Mouse (Mus musculus): ENCODE data around the gene Mea1.

The Mea1 gene

GRCm38 (mm10) chr17:46706375-46707089 is 27.9 kb downstream of the Mea1 start:
- no peak for DNase-seq

DNA sequence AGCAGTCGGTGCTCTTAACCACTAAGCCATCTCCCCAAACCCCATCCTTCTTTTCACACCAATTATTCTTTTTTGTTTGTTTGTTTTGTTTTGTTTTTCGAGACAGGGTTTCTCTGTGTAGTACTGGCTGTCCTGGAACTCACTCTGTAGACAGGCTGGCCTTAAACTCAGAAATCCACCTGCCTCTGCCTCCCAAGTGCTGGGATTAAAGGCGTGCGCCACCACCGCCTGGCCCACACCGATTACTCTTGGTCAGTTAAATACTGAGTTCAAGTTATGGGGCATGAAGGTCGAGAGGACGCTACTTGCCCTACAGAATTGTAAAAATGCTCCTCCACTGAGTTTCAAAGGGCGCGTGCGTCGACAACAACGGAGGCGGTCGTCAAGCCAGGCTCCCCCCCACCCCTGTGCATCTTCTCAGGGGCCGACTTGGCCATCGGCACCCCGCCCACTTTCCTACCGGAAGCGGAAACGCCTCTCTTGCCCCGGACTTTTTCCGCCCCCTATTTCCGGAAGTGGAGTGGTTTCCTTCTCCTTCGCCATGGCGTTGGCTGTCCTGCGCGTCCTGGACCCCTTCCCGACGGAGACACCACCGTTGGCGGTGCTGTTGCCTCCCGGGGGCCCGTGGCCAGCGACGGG is 32.5 kb downstream of the Mea1 start, which contains the start of gene Pex6:
Gene Pex6 (plus strand): TSS at position 505 of the 639 bp plus-strand sequence.
- DNase-seq: peak; percentile 95 to 96

GRCm38 (mm10) chr17:46711612-46712271 is 33.1 kb downstream of the Mea1 start:
- peak; percentile 58 to 68 for DNase-seq

DNA sequence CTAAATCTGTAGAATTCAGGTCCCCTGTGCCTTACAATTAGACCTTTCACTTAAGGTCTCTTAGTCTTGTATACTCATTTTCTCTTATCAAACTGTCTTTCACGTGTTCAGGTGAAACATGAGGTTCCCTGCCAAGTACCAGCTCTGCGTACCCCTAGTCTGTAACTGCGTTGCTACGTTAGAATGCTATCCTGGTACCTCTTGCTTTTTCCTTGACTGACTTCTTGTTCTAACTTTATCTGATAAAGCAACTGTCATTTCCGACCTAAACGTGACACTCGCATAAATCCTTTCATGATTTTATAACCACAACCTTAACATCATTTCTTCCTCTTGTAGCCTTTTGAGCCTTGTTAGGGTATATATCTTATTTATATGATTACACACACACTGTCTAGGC is 33.8 kb downstream of the Mea1 start:
- DNase-seq: no peak

- DNase-seq: no peak
Observed at GRCm38 (mm10) chr17:46713849-46714248, 35.3 kb downstream of the Mea1 start.

- no peak for DNase-seq
Observed at GRCm38 (mm10) chr17:46714756-46715481, 36.3 kb downstream of the Mea1 start.

DNA sequence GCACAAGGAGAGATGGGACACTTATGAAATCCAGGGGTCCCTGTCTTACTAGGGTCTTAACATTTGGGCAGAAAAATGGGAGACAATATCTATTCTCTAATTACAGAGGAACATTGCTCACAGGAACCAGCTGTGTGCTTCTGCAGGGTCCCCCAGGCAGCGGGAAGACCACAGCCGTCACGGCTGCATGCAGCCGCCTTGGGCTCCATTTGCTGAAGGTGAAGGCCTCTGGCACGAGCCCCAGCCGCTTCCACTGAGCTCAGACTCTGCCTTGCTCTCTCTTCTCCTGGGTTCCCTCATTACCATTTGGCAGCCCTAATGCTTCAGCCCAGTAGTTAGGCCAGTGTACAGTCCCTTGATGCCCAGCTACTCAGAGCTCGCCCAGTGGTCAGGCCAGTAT is 42.5 kb downstream of the Mea1 start:
- no peak for DNase-seq

DNA sequence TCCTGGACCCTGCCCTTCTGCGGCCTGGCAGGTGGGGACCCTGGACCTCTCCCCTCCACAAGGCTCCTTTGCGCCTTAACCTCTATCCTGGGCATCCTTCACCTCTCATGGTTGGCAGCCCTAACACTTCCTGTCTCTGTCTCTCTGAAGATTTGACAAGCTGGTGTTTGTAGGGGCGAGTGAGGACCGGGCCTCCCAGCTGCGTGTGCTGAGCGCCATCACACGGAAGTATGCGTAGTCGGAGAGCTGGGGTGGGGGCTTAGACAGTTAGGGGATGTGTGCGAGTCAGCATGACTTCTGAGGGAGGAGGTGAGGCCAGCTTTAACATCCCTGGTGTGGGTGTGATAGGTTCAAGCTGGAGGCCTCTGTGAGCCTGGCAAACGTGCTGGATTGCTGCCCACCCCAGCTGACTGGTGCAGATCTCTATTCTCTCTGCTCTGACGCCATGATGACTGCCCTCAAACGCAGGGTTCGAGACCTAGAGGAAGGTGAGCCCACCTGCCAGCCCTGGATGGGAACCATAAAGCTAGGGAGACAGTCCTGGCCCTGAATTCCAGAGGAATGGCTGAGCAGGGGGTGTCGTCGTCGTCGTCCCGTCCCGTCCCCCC is 46.0 kb downstream of the Mea1 start:
- DNase-seq: no peak

DNA sequence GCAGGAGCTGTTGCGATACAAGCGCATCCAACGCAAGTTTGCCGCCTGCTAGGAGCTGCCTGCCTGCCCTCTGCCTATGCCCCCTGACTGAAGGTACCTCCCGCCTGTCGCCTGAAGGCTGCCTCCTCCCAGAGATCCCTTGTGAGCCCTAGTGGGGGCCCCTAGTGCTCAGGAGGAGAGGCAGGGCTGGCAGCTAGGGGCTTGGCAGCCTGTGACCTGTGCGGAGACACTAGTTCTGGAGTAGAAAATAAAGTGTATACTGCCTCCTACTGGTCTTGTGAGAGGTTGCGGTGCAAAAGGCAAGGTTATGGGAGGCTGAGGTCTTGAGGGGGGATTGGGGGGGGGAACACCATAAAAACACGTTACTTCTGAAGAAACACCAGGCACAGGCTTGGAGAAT is 46.7 kb downstream of the Mea1 start:
- peak in 1 of 2 experiments; percentile 55 for DNase-seq

DNA sequence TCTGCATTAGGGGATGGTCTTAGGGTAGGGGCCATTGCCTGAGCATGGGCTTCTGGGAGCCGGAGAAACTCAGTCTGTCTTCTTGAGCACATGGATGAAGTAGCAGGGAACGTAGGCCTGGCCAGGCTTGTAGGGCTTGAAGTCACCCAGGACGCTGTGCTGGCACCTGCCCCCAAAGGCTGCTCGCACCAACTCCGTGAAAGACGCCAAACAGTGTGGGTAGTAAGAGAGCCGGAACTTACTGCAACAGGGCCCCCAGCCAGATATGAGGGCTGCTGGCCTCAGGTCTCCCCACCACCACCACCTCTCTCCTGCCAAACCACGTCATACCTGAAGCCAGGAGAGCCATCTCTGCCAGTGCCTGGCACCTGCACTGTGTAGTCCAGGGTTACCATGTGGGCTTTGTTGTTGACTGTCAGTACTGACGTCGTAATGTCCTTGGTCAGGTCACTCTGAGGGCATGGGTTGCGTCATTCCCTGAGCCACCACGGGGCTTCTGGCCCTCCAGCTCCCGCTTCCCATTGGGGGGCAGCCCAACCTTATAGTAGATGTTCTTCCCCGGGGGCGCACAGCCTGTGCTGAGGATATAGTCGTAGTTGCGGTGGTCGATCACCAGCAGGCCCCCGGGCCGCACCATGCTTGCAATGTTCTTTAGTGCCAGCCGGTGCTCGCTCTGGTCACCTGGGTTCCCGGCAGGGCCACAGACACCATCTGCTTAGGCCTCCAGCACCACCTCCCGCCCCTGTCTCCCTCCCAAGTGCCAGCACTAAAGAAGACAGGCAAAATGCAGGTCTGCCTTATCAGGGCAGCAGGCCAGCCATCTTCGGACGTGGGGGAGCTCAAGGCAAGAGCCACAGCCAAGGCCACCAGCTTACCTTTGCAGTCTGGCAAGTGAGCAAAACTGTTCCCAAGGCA is 47.4 kb downstream of the Mea1 start:
- no peak for DNase-seq

DNA sequence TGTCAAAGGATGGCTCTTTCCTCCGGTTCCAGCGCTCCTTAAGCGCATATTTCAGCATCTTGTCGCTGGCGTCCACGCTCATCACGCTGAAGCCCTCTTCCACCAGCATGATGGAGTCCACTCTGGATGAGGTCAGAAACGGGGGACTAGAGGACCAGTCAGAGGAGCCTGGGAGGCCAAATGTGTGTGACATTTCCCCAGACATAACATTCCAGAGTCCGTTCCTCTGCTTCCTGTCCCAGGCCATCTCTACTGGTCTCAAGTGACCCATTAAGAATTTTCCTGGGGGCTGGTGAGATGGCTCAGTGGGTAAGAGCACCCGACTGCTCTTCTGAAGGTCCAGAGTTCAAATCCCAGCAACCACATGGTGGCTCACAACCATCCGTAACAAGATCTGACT is 48.7 kb downstream of the Mea1 start:
- no peak for DNase-seq

- peak in 1 of 2 experiments; percentile 60 for DNase-seq
Observed at GRCm38 (mm10) chr17:46728021-46728420, 49.4 kb downstream of the Mea1 start.

DNA sequence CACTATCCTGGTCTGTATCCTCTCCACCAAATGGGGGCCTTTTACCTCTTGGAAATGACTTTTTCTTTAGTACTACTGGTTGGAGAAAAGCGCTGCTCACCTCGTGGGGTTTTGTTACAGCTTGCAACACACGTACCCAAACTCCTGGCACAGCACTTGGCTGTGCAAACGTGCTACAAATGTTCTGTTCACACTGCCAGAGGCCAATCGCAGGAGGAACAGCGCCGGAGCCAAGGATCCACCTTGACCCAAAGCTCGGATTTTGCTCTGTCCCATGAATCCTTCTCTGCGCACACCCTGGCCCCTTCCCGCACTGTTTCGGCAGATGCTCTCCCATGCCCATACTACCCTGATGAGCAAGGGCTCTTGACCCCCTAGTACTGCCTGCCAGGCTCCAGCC is 49.9 kb downstream of the Mea1 start:
- no peak for DNase-seq

DNA sequence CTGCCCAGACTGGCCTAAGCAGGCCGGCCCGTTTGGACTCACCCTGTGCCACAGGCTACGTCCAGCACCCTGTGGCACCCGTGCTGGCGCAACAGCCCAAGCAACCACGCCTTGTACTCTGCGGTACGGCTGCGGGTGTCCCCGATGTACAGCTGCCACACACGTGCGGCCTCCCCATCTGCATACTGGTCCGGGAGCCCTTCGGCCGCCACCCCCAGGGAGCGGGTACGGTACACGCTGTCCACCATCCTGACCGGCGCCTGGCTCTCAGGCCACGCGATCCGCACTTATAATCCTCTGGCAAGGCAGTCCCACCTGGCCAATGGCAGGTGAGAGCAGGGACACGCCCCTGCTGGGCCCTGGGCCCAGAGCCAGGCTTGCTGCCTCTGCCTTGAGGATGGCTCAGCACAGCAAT is 50.3 kb downstream of the Mea1 start, which contains the start of gene Gnmt:
Gene Gnmt (minus strand): TSS at position 265 of the 415 bp plus-strand sequence.
- peak; percentile 57 to 77 for DNase-seq
